Mouse (Mus musculus): ENCODE data around the gene Zfp503. TPM values are rescaled to one million over a fixed set of nuclear protein-coding genes. Genes with fewer than 3 reads are reported as not detected.

Gene Zfp503
- polyA plus RNA-seq, 1 experiment from 2014 or later = 16.9 TPM

- WGBS = 1% methylated on average over 26 of the region's 26 CpGs
- Histone ChIP-seq H3K27me3 (peaks cover 14% of the 10 kb centered on the region; the same call in 1 of the 2 replicates), H3K4me1 (replicated peaks) (peaks cover 68% of the 10 kb centered on the region)
These were observed 1.9 kb upstream of the Zfp503 start for GRCm38 (mm10) chr14:21991251-21991780.

GRCm38 (mm10) chr14:21990321-21991021 is 1.1 kb upstream of the Zfp503 start:
- peaks cover 68% of the 10 kb centered on the region for H3K4me1 ChIP-seq (replicated peaks)
- 1% methylated on average over 31 of the region's 31 CpGs for WGBS

More at GRCm38 (mm10) chr14:21991251-21991780, 1.9 kb upstream of the Zfp503 start:
- Histone ChIP-seq H3K9ac (peak overlapping the region; percentile 78), H3K4me3 (peak overlapping the region; percentile 91), H3K4me2 (peak overlapping the region; percentile 91), H3K36me3 (no peaks in the 10 kb centered on the region), H3K27ac (replicated peaks) (peak overlapping the region; percentile 91), H3K9me3 (no peaks in the 10 kb centered on the region)
- no peak for ATAC-seq (ENCODE audit: low read depth)

GRCm38 (mm10) chr14:21988577-21989290 is 667 bp downstream of the Zfp503 start:
- H3K4me2 ChIP-seq = peak overlapping the region; percentile 91
- WGBS = 0% methylated on average over 26 of the region's 26 CpGs
- peak overlapping the region; percentile 78 for H3K9ac ChIP-seq
- no peaks in the 10 kb centered on the region for H3K9me3 ChIP-seq
- peak; percentile 10; the same call in 1 of the 2 replicates for ATAC-seq (ENCODE audit: low read depth)
- H3K27ac ChIP-seq (replicated peaks) = peak overlapping the region; percentile 91
- H3K36me3 ChIP-seq = peaks cover 13% of the 10 kb centered on the region
- H3K4me3 ChIP-seq = peak overlapping the region; percentile 91
- H3K27me3 ChIP-seq = peaks cover 7% of the 10 kb centered on the region; the same call in 1 of the 2 replicates
- H3K4me1 ChIP-seq (replicated peaks) = peaks cover 61% of the 10 kb centered on the region

More at GRCm38 (mm10) chr14:21990321-21991021, 1.1 kb upstream of the Zfp503 start:
- Histone ChIP-seq H3K27ac (replicated peaks) (peak overlapping the region; percentile 91), H3K9ac (peak overlapping the region; percentile 78), H3K36me3 (peaks cover 4% of the 10 kb centered on the region; the same call in 1 of the 2 replicates), H3K27me3 (peaks cover 13% of the 10 kb centered on the region; the same call in 1 of the 2 replicates), H3K9me3 (no peaks in the 10 kb centered on the region), H3K4me2 (peak overlapping the region; percentile 91), H3K4me3 (peak overlapping the region; percentile 91)
- no peak for ATAC-seq (ENCODE audit: low read depth)

GRCm38 (mm10) chr14:21987660-21988576 is 1.5 kb downstream of the Zfp503 start:
- Histone ChIP-seq H3K4me2 (peak overlapping the region; percentile 91), H3K9ac (peak overlapping the region; percentile 97), H3K9me3 (no peaks in the 10 kb centered on the region), H3K36me3 (peaks cover 13% of the 10 kb centered on the region), H3K4me3 (peak overlapping the region; percentile 91), H3K4me1 (replicated peaks) (peaks cover 60% of the 10 kb centered on the region), H3K27ac (replicated peaks) (peak overlapping the region; percentile 99), H3K27me3 (no peaks in the 10 kb centered on the region)
- ATAC-seq (ENCODE audit: low read depth) = peak; percentile 81
- under 1% methylated on average over 74 of the region's 74 CpGs for WGBS

- ATAC-seq (ENCODE audit: low read depth) = peak; percentile 34
- H3K4me1 ChIP-seq (replicated peaks) = peaks cover 62% of the 10 kb centered on the region
These were observed 2.4 kb downstream of the Zfp503 start for GRCm38 (mm10) chr14:21986733-21987659.

GRCm38 (mm10) chr14:21985981-21986732 is 3.2 kb downstream of the Zfp503 start:
- Histone ChIP-seq H3K27ac (replicated peaks) (peak overlapping the region; percentile 99), H3K9ac (peak overlapping the region; percentile 97), H3K9me3 (no peaks in the 10 kb centered on the region), H3K4me1 (replicated peaks) (peaks cover 63% of the 10 kb centered on the region), H3K4me2 (peak overlapping the region; percentile 91), H3K27me3 (no peaks in the 10 kb centered on the region), H3K36me3 (peaks cover 13% of the 10 kb centered on the region), H3K4me3 (peak overlapping the region; percentile 91)
- WGBS = 3% methylated on average over 62 of the region's 62 CpGs
- ATAC-seq (ENCODE audit: low read depth) = no peak

More at GRCm38 (mm10) chr14:21986733-21987659, 2.4 kb downstream of the Zfp503 start:
- H3K27ac ChIP-seq (replicated peaks) = peak overlapping the region; percentile 99
- no peaks in the 10 kb centered on the region for H3K27me3 ChIP-seq
- H3K4me3 ChIP-seq = peak overlapping the region; percentile 91
- WGBS = under 1% methylated on average over 56 of the region's 61 CpGs
- peak overlapping the region; percentile 91 for H3K4me2 ChIP-seq
- H3K36me3 ChIP-seq = peaks cover 13% of the 10 kb centered on the region
- no peaks in the 10 kb centered on the region for H3K9me3 ChIP-seq
- peak overlapping the region; percentile 97 for H3K9ac ChIP-seq

GRCm38 (mm10) chr14:21985426-21985931 is 3.9 kb downstream of the Zfp503 start:
- no peaks in the 10 kb centered on the region for H3K27me3 ChIP-seq
- peak overlapping the region; percentile 97 for H3K9ac ChIP-seq
- WGBS = under 1% methylated on average over 37 of the region's 37 CpGs
- H3K9me3 ChIP-seq = no peaks in the 10 kb centered on the region
- H3K27ac ChIP-seq (replicated peaks) = peak overlapping the region; percentile 99
- peaks cover 13% of the 10 kb centered on the region for H3K36me3 ChIP-seq
- no peak for ATAC-seq (ENCODE audit: low read depth)
- H3K4me2 ChIP-seq = peak overlapping the region; percentile 91
- peaks cover 56% of the 10 kb centered on the region for H3K4me1 ChIP-seq (replicated peaks)
- peak overlapping the region; percentile 91 for H3K4me3 ChIP-seq

GRCm38 (mm10) chr14:21984757-21985425 is 4.5 kb downstream of the Zfp503 start:
- H3K4me3 ChIP-seq = peak overlapping the region; percentile 91
- H3K9ac ChIP-seq = peak overlapping the region; percentile 97
- 0 out of 2 replicates have a peak, but pooled peaks cover 4% of the 10 kb centered on the region for H3K27me3 ChIP-seq
- under 1% methylated on average over 49 of the region's 49 CpGs for WGBS
- peaks cover 13% of the 10 kb centered on the region for H3K36me3 ChIP-seq
- no peak for ATAC-seq (ENCODE audit: low read depth)
- peak overlapping the region; percentile 91 for H3K4me2 ChIP-seq
- H3K4me1 ChIP-seq (replicated peaks) = peaks cover 50% of the 10 kb centered on the region
- H3K9me3 ChIP-seq = no peaks in the 10 kb centered on the region
- H3K27ac ChIP-seq (replicated peaks) = peak overlapping the region; percentile 99

- no peaks in the 10 kb centered on the region for H3K9me3 ChIP-seq
- peak overlapping the region; percentile 91 for H3K4me2 ChIP-seq
- H3K4me1 ChIP-seq (replicated peaks) = peaks cover 43% of the 10 kb centered on the region
- H3K27me3 ChIP-seq = 0 out of 2 replicates have a peak, but pooled peaks cover 4% of the 10 kb centered on the region
- H3K27ac ChIP-seq (replicated peaks) = peak overlapping the region; percentile 99
- 3% methylated on average over 18 of the region's 18 CpGs for WGBS
- H3K9ac ChIP-seq = peak overlapping the region; percentile 97
- peaks cover 13% of the 10 kb centered on the region for H3K36me3 ChIP-seq
- no peak for ATAC-seq (ENCODE audit: low read depth)
- peak overlapping the region; percentile 91 for H3K4me3 ChIP-seq
These were observed 5.3 kb downstream of the Zfp503 start for GRCm38 (mm10) chr14:21983950-21984730.

All from neural tube, embryonic 13.5 days (tissue).